Mouse (Mus musculus) stomach, postnatal 0 days (tissue): ENCODE data around the gene Nploc4.

Experiments used
- CTCF ChIP-seq: IDR thresholded peaks from 2 replicates; pipeline ENCODE4 v1.5.1; 2016; ENCODE audit warnings: antibody characterized with exemption, low read depth, mild to moderate bottlenecking, moderate library complexity
- EP300 ChIP-seq: optimal IDR thresholded peaks from 2 replicates; pipeline ENCODE3; 2016; ENCODE audit warnings: antibody characterized with exemption

GRCm38 (mm10) chr11:120467051-120467735, 29.7 kb upstream of the Nploc4 start, which contains the start of gene Arl16:
- 0 out of 2 replicates have a peak, but pooled peaks have one; percentile 9 for TF ChIP-seq CTCF
- no peak for TF ChIP-seq EP300
